Mouse (Mus musculus) urinary bladder, adult 2 months (tissue): ENCODE measurements around the gene Myocos. TPM values are rescaled to one million over a fixed set of nuclear protein-coding genes. Genes with fewer than 3 reads are reported as not detected.

Experiments used
- DNase-seq: peaks from one replicate; pipeline ENCODE4 v3.0.0; 2022; ENCODE audit warnings: low spot score
- polyA plus RNA-seq: library from polyadenylated mRNA; depleted of rRNA; stranded (reverse); fragments of >200 nt; gene quantifications from 2 replicates; pipeline ENCODE4 v1.2.3, GENCODE M21; 2012; rRNA removed

The Myocos gene
- polyA plus RNA-seq, 1 experiment, result not detected

DNA sequence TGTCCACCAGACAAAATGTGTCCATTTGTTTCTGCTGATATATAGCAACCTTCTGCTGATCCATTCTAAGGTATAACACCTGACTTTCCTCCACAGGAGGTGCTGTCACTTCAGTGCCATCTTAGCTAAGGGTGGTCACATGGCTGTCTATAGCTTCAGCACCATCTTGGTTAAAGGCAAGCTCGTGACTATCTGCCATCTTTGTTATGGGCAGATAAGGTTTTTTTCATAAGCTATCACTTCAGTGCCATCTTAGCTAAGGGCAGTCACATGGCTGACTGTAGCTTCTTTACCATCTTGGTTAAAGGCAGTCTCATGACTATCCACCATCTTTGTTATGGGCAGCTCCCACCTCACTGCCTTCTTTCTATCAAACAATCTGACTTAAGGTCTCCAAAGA lies 42.5 kb downstream of the Myocos start:
- DNase-seq, result no peak

DNA sequence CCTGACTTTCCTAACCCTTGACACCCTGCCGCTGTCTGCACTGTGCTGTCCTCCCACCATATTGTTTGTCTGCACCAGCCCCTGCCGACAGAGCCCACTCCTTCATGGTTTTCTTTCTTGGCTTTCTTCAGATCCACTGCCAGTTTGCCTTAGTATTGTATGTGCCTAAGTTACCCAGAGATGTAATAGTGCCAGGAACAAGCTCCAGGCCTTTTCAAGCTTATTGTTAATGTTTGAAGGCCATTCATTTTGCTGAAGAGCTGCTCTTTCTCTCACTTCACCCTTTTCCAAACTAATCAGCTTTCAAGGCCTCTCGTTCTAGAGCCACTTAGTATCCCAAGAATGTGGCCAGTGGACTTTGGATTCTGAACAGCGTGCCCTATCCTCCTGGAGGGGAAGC lies 46.8 kb downstream of the Myocos start:
- DNase-seq, result no peak

DNA sequence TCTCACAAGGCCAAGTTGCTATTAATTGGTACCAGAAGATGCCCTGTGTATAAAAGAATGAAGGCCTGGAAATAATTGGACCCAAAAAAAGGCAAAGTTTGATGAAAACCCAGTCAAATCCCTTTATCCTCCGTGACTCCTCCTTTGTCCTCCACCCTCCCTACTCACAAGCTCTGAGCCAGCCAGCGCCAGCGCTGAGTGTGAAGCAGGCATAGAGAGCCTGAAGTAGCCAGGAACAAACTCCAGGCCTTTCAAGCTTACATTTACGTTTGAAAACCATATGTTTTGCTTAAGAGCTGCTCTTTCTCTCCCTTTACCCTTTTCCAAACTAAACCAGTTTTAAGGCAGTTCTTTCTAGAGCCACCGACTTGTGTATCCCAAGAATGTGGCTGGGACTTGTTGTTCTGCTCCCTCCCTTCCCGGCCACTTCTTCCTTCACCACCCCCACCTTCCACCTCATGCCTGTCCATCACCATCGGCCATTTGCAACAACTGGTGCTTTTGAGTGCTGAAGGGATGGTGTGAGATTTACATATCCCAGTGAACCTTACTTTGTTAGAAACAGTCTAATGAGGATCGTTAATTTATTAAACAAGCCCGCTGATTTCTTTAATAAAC lies 48.3 kb downstream of the Myocos start:
- no peak for DNase-seq

DNA sequence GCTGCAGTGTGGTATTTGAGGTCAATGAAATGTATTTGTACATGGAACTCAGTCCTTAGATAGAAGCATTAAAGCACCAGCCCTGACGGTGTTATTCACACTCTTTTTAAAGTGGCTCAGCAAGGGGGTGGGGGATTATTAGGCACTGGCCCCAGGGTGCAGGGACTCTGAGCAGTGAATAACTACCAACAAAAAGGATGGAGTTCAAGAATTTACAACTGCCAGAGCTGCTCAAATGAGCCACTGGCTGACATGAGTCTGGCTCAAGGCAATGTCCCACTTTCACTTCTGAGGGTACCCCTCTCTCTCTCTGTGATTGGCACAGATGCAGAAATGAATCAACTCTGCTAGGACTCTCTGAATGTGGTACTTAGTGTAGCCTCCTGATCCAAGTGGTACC lies 49.9 kb downstream of the Myocos start:
- DNase-seq, result no peak

DNA sequence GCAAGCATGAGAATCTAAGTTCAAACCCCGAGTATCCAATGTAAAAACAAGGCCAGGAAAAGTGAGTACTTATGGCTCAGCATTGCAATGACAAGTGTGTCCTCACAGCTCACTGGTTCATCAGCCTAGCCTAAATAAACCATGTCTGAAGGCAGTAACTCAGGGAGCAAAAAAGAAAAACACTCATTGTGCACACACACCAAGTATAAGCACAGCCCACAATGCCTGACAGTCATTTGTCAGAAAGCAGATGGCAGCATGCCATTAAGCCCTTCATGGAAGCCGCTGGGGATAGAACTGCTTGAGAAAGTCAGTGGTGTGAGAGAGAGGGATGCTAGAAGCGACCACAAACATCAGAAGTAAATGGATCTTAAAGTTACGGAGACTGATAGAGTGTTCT lies 56.7 kb downstream of the Myocos start:
- DNase-seq, result no peak

DNA sequence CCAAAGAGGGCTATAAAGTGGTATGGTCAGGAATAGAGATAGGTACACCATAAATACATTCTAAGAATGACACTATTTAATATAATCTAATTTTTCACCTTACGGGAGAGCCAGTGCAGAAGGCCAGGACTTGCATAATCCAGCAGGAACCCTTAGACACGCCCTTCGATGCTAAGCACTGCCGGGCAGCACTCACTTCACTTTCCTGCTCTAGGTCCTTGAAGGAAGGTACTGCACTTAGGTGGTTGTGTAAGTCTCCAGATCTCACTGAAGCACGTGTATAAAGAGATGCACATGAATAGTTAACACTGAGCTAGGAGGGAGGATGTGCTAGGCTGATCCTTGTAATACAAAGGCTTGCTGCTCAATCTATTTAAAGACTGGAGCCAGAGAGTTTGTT lies 58.4 kb downstream of the Myocos start:
- no peak for DNase-seq

DNA sequence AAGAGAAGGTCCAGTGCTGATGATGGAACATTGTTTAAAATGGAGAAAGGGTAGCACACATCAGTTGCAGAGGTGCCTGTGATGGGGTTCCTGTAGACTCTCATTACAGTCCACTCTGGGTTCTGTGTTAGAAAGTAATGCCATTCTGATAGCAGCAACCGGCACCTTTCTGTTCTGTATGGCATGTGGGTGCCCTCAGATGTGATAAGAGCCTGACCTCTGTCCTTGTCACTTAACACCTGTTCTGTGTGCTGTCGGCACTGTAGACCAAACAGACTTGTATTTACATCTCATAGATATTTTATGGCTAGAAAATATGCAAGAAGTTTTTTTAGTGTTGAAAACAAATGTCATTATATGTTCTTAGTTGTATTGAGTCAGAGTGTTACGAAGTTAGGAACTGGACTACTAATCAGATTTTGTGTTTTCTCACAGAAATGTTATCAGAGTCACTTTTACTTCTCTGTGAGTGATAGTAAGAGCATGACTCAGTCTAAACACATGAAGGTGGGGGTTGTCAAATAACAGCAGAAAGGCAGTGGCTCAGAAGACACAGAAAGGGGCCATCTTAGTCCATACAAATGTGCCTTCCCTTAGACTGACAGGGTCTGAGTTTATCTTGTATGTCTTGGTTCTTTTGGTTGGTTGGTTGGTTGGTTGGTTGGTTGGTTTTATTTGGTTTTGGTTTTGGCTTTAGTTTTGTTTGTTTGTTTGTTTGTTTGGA lies 60.5 kb downstream of the Myocos start:
- no peak for DNase-seq

Other genes starting within 250 kb of the Myocos start
- gene Dnm3, start 180.2 kb downstream of the Myocos start, polyA plus RNA-seq, result 4.2 and 5.2 TPM in 2 replicates
- gene Mettl13, start 109.7 kb downstream of the Myocos start, polyA plus RNA-seq, result 7.7 and 8.1 TPM in 2 replicates
- 31.9 and 33.5 TPM in 2 replicates for gene Vamp4, start 87.7 kb downstream of the Myocos start, polyA plus RNA-seq
- 16.3 and 17.1 TPM in 2 replicates for gene Myoc, start 19.1 kb downstream of the Myocos start, polyA plus RNA-seq
- 21.9 and 40.6 TPM in 2 replicates for gene Prrc2c, start 82.3 kb upstream of the Myocos start, polyA plus RNA-seq
- 1.2 and 1.7 TPM in 2 replicates for gene Fmo4, start 155.8 kb upstream of the Myocos start, polyA plus RNA-seq
- 120 and 150 TPM in 2 replicates for gene Fmo1, start 208.4 kb upstream of the Myocos start, polyA plus RNA-seq
- gene Fmo2, start 240.5 kb upstream of the Myocos start, polyA plus RNA-seq, result 249 and 256 TPM in 2 replicates